Mouse (Mus musculus) cortical plate, adult 2 months (tissue): ENCODE measurements around the gene Pnpla2.

ENCODE experiments used
- CTCF ChIP-seq: fragments of 200-500 bp; IDR thresholded peaks from 2 replicates; pipeline ENCODE4 v1.5.1; 2011; ENCODE audit warnings: mild to moderate bottlenecking, control low read depth, low read length; ENCODE audit not compliant: insufficient read depth; ENCODE audit errors: extremely low read depth
- POLR2A ChIP-seq: fragments of 200-500 bp; IDR thresholded peaks from 2 replicates; pipeline ENCODE4 v1.6.1; 2011; ENCODE audit warnings: mild to moderate bottlenecking, low read length, control low read depth; ENCODE audit not compliant: insufficient read depth; ENCODE audit errors: extremely low read depth

DNA sequence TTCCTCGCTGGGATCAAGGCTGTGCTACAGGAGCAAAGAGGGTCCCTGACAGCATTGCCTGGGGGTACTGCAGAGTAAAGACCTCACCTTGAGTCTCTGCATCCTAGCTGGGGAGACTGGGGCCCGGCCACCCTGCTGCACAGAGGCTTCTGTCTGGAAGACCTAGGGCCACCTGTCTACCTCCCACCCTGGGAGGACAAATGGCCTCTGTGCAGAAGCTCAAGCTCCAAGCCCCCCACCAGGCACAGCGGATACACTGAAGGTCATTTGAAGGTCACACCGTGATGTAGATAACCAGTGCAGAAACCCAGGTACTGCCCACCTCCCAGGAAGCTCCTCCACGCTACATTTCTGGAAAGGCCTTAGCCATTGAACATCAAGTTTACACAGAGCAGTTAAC lies 26.3 kb upstream of the Pnpla2 start:
- TF ChIP-seq CTCF (no peak), POLR2A (no peak)
